Mouse (Mus musculus): ENCODE results near the gene Exosc10. TPM values are rescaled to one million over a fixed set of nuclear protein-coding genes. Genes with fewer than 3 reads are reported as not detected.

Exosc10 gene
- polyA plus RNA-seq, 1 experiment from 2014 or later = 107 TPM

GRCm38 (mm10) chr4:148627246-148627645 is 69.0 kb downstream of the Exosc10 start:
- 63% methylated on average over 3 of the region's 3 CpGs for WGBS
- Histone ChIP-seq H3K27ac (ENCODE audit: low read length) (no peak overlapping the region), H3K27me3 (replicated peaks; ENCODE audit: control insufficient read depth, insufficient read depth, low read length) (no peaks in the 10 kb centered on the region), H3K4me3 (replicated peaks; ENCODE audit: low read length) (peak overlapping the region; percentile 99), H3K36me3 (ENCODE audit: control insufficient read depth, insufficient read depth) (peaks cover 15% of the 10 kb centered on the region), H3K4me1 (replicated peaks; ENCODE audit: control insufficient read depth, insufficient read depth, low read length) (peaks cover 18% of the 10 kb centered on the region), H3K9ac (replicated peaks; ENCODE audit: low read depth, low read length) (peak overlapping the region; percentile 22; the same call in 1 of the 2 replicates), H3K4me2 (ENCODE audit: low read length) (peak overlapping the region; percentile 57), H3K9me3 (ENCODE audit: control insufficient read depth, low read length) (no peaks in the 10 kb centered on the region)
- peak; percentile 7; the same call in 1 of the 2 replicates for ATAC-seq

Other genes starting within 250 kb of the Exosc10 start
- 19.4 and 20.4 TPM in 2 replicates for gene Ubiad1, start 113.7 kb upstream of the Exosc10 start, polyA plus RNA-seq (2015; fragmentation: Nextera tagmentation; extraction: Ambion mirVana)
- 23.1 and 24.2 TPM in 2 replicates for gene Mtor, start 109.8 kb upstream of the Exosc10 start, polyA plus RNA-seq (2015; fragmentation: Nextera tagmentation; extraction: Ambion mirVana)
- gene Angptl7, start 58.0 kb upstream of the Exosc10 start, polyA plus RNA-seq (2015; fragmentation: Nextera tagmentation; extraction: Ambion mirVana) = 0.29 and 0.32 TPM in 2 replicates
- 187 and 190 TPM in 2 replicates for gene Srm, start 33.1 kb downstream of the Exosc10 start, polyA plus RNA-seq (2015; fragmentation: Nextera tagmentation; extraction: Ambion mirVana)
- 0.56 and 1.0 TPM in 2 replicates for gene Masp2, start 44.1 kb downstream of the Exosc10 start, polyA plus RNA-seq (2015; fragmentation: Nextera tagmentation; extraction: Ambion mirVana)
- gene Tardbp, start 68.6 kb downstream of the Exosc10 start, polyA plus RNA-seq (2015; fragmentation: Nextera tagmentation; extraction: Ambion mirVana) = 277 and 319 TPM in 2 replicates
- gene Gm572, start 84.9 kb downstream of the Exosc10 start, polyA plus RNA-seq (2015; fragmentation: Nextera tagmentation; extraction: Ambion mirVana) = not detected in 2 replicates
- 0.98 and 1.0 TPM in 2 replicates for gene Casz1, start 246.0 kb downstream of the Exosc10 start, polyA plus RNA-seq (2015; fragmentation: Nextera tagmentation; extraction: Ambion mirVana)